Mouse (Mus musculus) adrenal gland, adult 2 months (tissue): ENCODE data around the gene Igsf9b. TPM values are rescaled to one million over a fixed set of nuclear protein-coding genes. Genes with fewer than 3 reads are reported as not detected.

Experiments
- DNase-seq: peaks from one replicate; pipeline ENCODE4 v3.0.0; 2021
- polyA plus RNA-seq: library from polyadenylated mRNA; depleted of rRNA; stranded (reverse); fragments of >200 nt; gene quantifications from 2 replicates; pipeline ENCODE4 v1.2.3, GENCODE M21; 2012; rRNA removed
- total RNA-seq, 2 experiments: library from RNA; stranded (reverse); gene quantifications; 2 replicates each; pipeline ENCODE4 v1.2.3; 2021

Gene Igsf9b
- total and polyA plus RNA-seq, 3 experiments: 2.1 to 3.6 (median 3.0) TPM

DNA sequence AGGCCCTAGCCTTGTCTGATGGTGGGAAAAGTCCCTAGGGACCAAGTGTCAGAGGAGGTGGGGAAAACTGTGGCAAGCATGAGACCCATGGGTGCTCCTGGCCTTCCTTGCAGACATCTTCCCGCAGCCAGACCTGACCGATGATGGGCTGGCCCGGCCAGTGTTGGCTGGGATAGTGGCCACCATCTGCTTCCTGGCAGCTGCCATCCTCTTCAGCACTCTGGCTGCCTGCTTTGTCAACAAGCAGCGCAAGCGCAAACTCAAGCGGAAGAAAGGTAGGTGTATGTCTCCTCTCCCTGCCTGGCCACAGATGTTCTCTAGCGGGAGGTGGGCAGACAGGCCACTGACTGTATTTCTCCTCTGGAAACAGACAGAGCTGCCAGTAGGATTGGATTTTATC lies 32.5 kb downstream of the Igsf9b start:
- DNase-seq: no peak

GRCm38 (mm10) chr9:27334895-27335294 lies 35.9 kb downstream of the Igsf9b start:
- DNase-seq: no peak

- no peak for DNase-seq
These were observed 38.1 kb downstream of the Igsf9b start for GRCm38 (mm10) chr9:27336962-27337636.

- no peak for DNase-seq
These were observed 40.2 kb downstream of the Igsf9b start for GRCm38 (mm10) chr9:27339168-27339567.

- no peak for DNase-seq
These were observed 47.7 kb downstream of the Igsf9b start for GRCm38 (mm10) chr9:27346541-27347269.

- no peak for DNase-seq
These were observed 54.1 kb downstream of the Igsf9b start for GRCm38 (mm10) chr9:27353082-27353481.

GRCm38 (mm10) chr9:27357893-27358292 lies 58.9 kb downstream of the Igsf9b start:
- no peak for DNase-seq

DNA sequence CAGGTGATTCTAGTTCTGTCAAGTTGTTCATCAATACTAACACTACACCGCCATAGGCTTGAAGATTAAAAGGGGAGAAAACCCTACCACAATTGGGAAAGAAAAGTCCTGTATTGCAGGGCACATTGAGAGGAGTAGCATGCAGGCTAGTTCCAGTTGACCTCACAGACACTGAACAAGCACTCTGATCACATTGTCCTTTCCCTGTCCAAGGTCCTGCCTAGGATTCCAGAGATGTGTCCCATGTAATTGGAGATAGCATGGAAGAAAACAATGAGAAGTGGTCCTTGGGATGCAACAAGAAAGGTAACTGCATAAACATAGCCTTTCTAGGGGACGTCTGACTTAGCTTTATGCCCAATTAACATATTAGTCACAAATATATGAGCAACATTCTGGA lies 68.2 kb downstream of the Igsf9b start:
- no peak for DNase-seq

- no peak for DNase-seq
These were observed 70.1 kb downstream of the Igsf9b start for GRCm38 (mm10) chr9:27369108-27369507.

GRCm38 (mm10) chr9:27375746-27376145 lies 76.7 kb downstream of the Igsf9b start:
- no peak for DNase-seq

DNA sequence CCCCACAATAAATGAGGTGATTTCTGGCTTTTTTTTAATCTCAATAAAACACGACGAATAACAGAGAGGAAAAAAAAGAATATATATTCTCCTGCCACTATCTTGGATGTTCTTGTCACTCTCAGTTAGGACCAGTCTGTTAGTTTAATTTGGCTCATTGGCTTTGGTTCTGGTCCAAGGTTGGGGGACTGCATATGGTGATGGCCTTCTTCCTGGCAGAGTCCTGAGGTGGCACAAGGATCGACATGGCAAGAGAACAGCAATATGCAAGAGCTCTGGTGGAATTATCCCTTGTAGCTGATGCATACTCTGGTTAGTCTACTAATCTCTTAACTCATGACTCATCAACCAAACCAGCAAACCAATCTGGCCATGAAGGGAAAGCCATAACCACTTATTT lies 87.9 kb downstream of the Igsf9b start:
- no peak for DNase-seq

- no peak for DNase-seq
These were observed 97.5 kb downstream of the Igsf9b start, which contains the start of gene Spata19 for GRCm38 (mm10) chr9:27396500-27396899. Spata19 (plus strand) TSS chr9:27396800.

DNA sequence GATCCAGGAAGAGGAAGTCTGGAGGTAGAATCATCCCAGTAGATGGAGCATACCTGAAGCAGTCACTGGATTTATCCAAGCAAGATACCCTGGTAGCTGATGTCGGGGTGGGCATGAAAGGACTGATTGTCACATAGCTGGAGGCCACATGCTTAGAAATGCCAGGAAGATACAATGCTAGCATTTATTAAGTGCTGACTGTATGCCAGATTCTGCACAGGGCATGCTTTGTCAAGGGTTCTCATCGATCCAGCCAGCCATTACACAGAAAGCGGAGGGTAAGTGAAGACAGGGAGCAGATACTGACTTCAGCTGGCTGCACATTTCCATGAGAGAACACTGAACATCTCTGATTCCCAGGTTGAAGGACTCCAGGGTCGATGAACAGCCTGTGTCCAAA lies 102.2 kb downstream of the Igsf9b start:
- no peak for DNase-seq

Other genes starting within 250 kb of the Igsf9b start
- 10 to 100 TPM; 29.8 to 35.7 TPM for gene Jam3, start 143.8 kb upstream of the Igsf9b start, total RNA-seq
- gene Jam3, start 143.8 kb upstream of the Igsf9b start, polyA plus RNA-seq: 19.2 and 23.5 TPM in 2 replicates
- not detected for gene Spata19, start 97.6 kb downstream of the Igsf9b start, total RNA-seq
- not detected in 2 replicates for gene Spata19, start 97.6 kb downstream of the Igsf9b start, polyA plus RNA-seq